Mouse (Mus musculus): ENCODE data around the gene Cd36. TPM values are rescaled to one million over a fixed set of nuclear protein-coding genes. Genes with fewer than 3 reads are reported as not detected.

Cd36 gene
- polyA plus RNA-seq, 1 experiment = 17.0 TPM

GRCm38 (mm10) chr5:17828713-17829544 lies 59.7 kb downstream of the Cd36 start:
- no peaks in the 10 kb centered on the region for H3K36me3 ChIP-seq (ENCODE audit: control insufficient read depth, insufficient read depth, low read length)
- no peaks in the 10 kb centered on the region for H3K27me3 ChIP-seq (ENCODE audit: control insufficient read depth, insufficient read depth, low read length)
- WGBS = 93% methylated on average over 15 of the region's 15 CpGs
- no peaks in the 10 kb centered on the region for H3K4me1 ChIP-seq (replicated peaks; ENCODE audit: control insufficient read depth, insufficient read depth, low read length)
- no peak for TF ChIP-seq POLR2A (IDR thresholded peaks at IDR 0.05; ENCODE audit: control insufficient read depth, extremely low read depth, insufficient read depth, low read length, poor library complexity)
- no peak for TF ChIP-seq CTCF (IDR thresholded peaks at IDR 0.05; ENCODE audit: borderline replicate concordance, control insufficient read depth, extremely low read depth, insufficient read depth, low read length, poor library complexity)
- H3K27ac ChIP-seq (ENCODE audit: control insufficient read depth, insufficient read depth, low read length) = no peak overlapping the region
- DNase-seq = no peak
- no peak overlapping the region for H3K4me3 ChIP-seq (ENCODE audit: control insufficient read depth, insufficient read depth, low read length)

GRCm38 (mm10) chr5:17821395-17821794 lies 67.2 kb downstream of the Cd36 start:
- no peak overlapping the region for H3K27ac ChIP-seq (ENCODE audit: control insufficient read depth, insufficient read depth, low read length)
- no peak for TF ChIP-seq CTCF (IDR thresholded peaks at IDR 0.05; ENCODE audit: borderline replicate concordance, control insufficient read depth, extremely low read depth, insufficient read depth, low read length, poor library complexity)
- TF ChIP-seq POLR2A (IDR thresholded peaks at IDR 0.05; ENCODE audit: control insufficient read depth, extremely low read depth, insufficient read depth, low read length, poor library complexity) = no peak
- no peak overlapping the region for H3K4me3 ChIP-seq (ENCODE audit: control insufficient read depth, insufficient read depth, low read length)
- 51% methylated on average over 1 of the region's 1 CpGs for WGBS
- no peaks in the 10 kb centered on the region for H3K4me1 ChIP-seq (replicated peaks; ENCODE audit: control insufficient read depth, insufficient read depth, low read length)
- H3K27me3 ChIP-seq (ENCODE audit: control insufficient read depth, insufficient read depth, low read length) = no peaks in the 10 kb centered on the region
- no peaks in the 10 kb centered on the region for H3K36me3 ChIP-seq (ENCODE audit: control insufficient read depth, insufficient read depth, low read length)
- no peak for DNase-seq

- 87% methylated on average over 2 of the region's 2 CpGs for WGBS
- H3K27ac ChIP-seq (ENCODE audit: control insufficient read depth, insufficient read depth, low read length) = no peak overlapping the region
- H3K36me3 ChIP-seq (ENCODE audit: control insufficient read depth, insufficient read depth, low read length) = no peaks in the 10 kb centered on the region
- DNase-seq = no peak
- TF ChIP-seq POLR2A (IDR thresholded peaks at IDR 0.05; ENCODE audit: control insufficient read depth, extremely low read depth, insufficient read depth, low read length, poor library complexity) (no peak), CTCF (IDR thresholded peaks at IDR 0.05; ENCODE audit: borderline replicate concordance, control insufficient read depth, extremely low read depth, insufficient read depth, low read length, poor library complexity) (no peak)
- no peaks in the 10 kb centered on the region for H3K27me3 ChIP-seq (ENCODE audit: control insufficient read depth, insufficient read depth, low read length)
- no peak overlapping the region for H3K4me3 ChIP-seq (ENCODE audit: control insufficient read depth, insufficient read depth, low read length)
- no peaks in the 10 kb centered on the region for H3K4me1 ChIP-seq (replicated peaks; ENCODE audit: control insufficient read depth, insufficient read depth, low read length)
Measured at GRCm38 (mm10) chr5:17820239-17820999, 68.2 kb downstream of the Cd36 start.

- DNase-seq = peak; percentile 1
- Histone ChIP-seq H3K4me3 (ENCODE audit: control insufficient read depth, insufficient read depth, low read length) (no peak overlapping the region), H3K36me3 (ENCODE audit: control insufficient read depth, insufficient read depth, low read length) (no peaks in the 10 kb centered on the region), H3K4me1 (replicated peaks; ENCODE audit: control insufficient read depth, insufficient read depth, low read length) (no peaks in the 10 kb centered on the region), H3K27ac (ENCODE audit: control insufficient read depth, insufficient read depth, low read length) (no peak overlapping the region), H3K27me3 (ENCODE audit: control insufficient read depth, insufficient read depth, low read length) (no peaks in the 10 kb centered on the region)
- TF ChIP-seq POLR2A (IDR thresholded peaks at IDR 0.05; ENCODE audit: control insufficient read depth, extremely low read depth, insufficient read depth, low read length, poor library complexity) (no peak), CTCF (IDR thresholded peaks at IDR 0.05; ENCODE audit: borderline replicate concordance, control insufficient read depth, extremely low read depth, insufficient read depth, low read length, poor library complexity) (no peak)
- 2% methylated on average over 2 of the region's 2 CpGs for WGBS
Measured at GRCm38 (mm10) chr5:17816170-17816569, 72.4 kb downstream of the Cd36 start.

- no peak for DNase-seq
- WGBS = 91% methylated on average over 1 of the region's 1 CpGs
- no peaks in the 10 kb centered on the region for H3K36me3 ChIP-seq (ENCODE audit: control insufficient read depth, insufficient read depth, low read length)
- no peaks in the 10 kb centered on the region for H3K4me1 ChIP-seq (replicated peaks; ENCODE audit: control insufficient read depth, insufficient read depth, low read length)
- TF ChIP-seq POLR2A (IDR thresholded peaks at IDR 0.05; ENCODE audit: control insufficient read depth, extremely low read depth, insufficient read depth, low read length, poor library complexity) (no peak), CTCF (IDR thresholded peaks at IDR 0.05; ENCODE audit: borderline replicate concordance, control insufficient read depth, extremely low read depth, insufficient read depth, low read length, poor library complexity) (no peak)
- no peaks in the 10 kb centered on the region for H3K27me3 ChIP-seq (ENCODE audit: control insufficient read depth, insufficient read depth, low read length)
- H3K4me3 ChIP-seq (ENCODE audit: control insufficient read depth, insufficient read depth, low read length) = no peak overlapping the region
- no peak overlapping the region for H3K27ac ChIP-seq (ENCODE audit: control insufficient read depth, insufficient read depth, low read length)
Measured at GRCm38 (mm10) chr5:17810336-17810735, 78.3 kb downstream of the Cd36 start.

- no peaks in the 10 kb centered on the region for H3K4me1 ChIP-seq (replicated peaks; ENCODE audit: control insufficient read depth, insufficient read depth, low read length)
- no peak for TF ChIP-seq POLR2A (IDR thresholded peaks at IDR 0.05; ENCODE audit: control insufficient read depth, extremely low read depth, insufficient read depth, low read length, poor library complexity)
- TF ChIP-seq CTCF (IDR thresholded peaks at IDR 0.05; ENCODE audit: borderline replicate concordance, control insufficient read depth, extremely low read depth, insufficient read depth, low read length, poor library complexity) = no peak
- DNase-seq = no peak
- WGBS = 90% methylated on average over 3 of the region's 3 CpGs
- no peak overlapping the region for H3K27ac ChIP-seq (ENCODE audit: control insufficient read depth, insufficient read depth, low read length)
- no peaks in the 10 kb centered on the region for H3K27me3 ChIP-seq (ENCODE audit: control insufficient read depth, insufficient read depth, low read length)
- H3K36me3 ChIP-seq (ENCODE audit: control insufficient read depth, insufficient read depth, low read length) = no peaks in the 10 kb centered on the region
- no peak overlapping the region for H3K4me3 ChIP-seq (ENCODE audit: control insufficient read depth, insufficient read depth, low read length)
Measured at GRCm38 (mm10) chr5:17806774-17807377, 81.7 kb downstream of the Cd36 start.
